Mouse (Mus musculus): ENCODE measurements at regions not wholly inside any gene's neighbourhood (a gene's known extent, or its start where the extent isn't known, plus 50 kb on each side); places are given as distances from the start of the nearest gene placed in this dataset.

DNA sequence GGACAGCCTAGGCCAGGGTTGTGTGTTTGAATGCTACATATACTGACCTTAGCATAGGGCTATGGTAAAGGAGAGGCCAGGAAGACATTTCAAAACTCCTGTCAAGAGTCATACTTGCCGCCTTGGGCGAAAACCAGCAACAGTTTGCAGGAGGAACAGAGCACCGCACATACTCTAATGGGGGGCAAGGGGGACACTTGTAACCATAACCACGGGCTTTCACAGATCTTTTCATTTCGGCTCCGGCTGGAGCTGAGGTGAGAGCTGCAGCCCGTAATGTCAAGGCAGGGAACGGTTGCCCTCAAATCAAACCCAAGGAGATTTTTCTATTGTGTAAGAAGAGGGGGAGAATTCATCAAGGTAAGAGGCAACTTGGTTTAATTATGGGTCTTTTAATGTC, 258.7 kb upstream of the Nt5e start:
- no peak for DNase-seq (ENCODE audit: low spot score)

DNA sequence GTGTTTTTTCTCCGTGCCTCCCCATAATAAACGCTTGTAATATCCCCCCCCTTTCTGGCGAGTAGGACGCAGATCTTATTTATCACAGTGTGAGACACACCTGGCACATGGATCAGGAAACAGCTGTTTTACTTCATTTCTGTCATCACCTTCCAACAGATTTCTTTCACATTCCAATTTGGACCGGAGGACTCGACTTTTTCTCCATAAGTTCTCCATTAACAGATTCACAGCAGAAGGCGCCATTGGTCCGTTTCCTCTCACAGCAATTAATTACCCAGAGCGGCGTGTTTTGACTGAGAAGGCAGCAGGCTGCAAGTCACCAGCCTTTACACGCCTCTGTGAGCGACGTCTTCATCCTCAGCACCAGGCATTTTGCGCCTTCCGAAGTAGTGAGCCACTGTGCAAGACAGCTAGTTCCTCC, 258.1 kb upstream of the Nt5e start:
- no peak for DNase-seq (ENCODE audit: low spot score)

DNA sequence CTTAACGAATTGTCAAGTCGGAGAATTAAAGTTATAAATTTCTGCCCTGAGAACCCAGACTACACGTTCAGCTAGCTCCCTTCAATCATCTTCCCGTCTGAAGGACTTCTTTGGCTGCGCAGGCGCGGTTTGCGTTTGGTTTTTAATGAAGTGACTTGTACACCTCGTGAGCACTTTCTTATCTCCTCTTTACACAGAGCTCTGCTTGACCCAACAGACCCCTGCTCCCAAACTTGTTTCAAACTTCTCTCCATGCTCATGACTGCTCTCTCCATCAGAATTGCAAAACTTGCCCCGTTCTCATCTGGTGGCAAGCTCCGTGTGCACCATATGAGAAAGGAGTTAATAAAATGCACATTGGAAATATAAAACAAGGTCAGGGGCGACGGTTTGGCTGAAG, 257.2 kb upstream of the Nt5e start:
- no peak for DNase-seq (ENCODE audit: low spot score)

DNA sequence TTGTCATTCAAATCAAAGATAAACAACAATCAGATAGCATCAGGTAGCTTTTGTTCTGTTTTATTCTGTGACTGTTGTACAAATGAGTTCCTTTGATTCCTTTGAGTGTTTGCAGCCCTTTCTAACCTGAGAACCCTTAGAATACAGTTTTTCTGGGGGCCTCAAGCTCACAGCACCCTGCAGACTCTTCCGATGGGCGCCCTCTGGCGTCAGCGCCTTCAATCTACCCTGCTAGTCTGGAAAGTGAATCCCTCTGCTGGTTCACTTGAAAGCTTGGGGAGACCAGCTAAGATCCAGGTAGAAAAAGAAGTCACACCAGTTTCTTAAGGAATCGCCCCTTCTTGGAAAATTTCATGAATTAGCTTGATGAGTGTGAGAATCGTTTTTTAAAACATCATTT, 253.8 kb upstream of the Nt5e start:
- DNase-seq (ENCODE audit: low spot score), result no peak

DNA sequence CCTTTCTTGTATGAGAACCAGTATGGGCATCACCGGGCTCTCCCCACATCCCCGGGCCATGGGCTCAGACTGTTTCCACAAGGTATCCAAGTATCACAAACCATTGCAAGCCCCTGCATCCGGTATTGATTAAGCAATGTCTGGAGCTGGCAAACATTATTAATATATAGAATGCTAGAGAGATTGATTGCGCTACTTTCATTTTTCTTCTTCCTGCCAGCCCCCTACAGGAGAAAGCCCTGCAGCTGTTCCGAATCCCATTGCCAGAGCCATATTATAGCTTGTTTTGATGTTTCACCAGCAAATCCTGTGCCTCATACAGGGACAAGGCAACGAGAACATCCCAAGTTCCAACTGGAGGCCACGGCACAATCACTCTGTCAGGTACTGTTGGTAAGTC, 253.4 kb upstream of the Nt5e start:
- DNase-seq (ENCODE audit: low spot score), result no peak

DNA sequence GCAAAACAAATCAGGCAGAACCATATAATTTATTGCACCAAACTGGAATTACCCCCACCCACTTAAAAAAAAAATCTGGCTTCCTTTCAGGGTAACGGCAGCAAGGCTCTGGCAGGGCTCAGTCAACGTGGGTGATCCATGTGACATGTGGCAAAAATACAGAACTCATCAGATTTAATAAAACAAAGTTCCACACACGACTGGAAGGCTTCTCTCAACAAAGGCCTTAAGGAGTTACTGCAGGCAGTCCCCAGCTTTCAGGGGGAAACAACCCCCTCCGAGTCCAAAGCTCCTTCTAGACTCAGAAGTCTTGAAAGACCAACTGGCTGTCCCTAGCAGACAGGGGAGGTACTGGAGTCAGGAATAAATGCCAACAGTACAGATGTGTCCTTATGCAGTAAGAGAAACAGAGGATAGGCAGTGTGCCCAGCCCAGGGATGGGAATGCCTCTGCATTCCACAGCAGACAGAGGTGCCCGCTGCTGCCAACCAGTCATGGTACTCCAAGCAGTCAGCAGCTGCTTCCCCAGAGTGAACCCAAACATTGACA, 244.0 kb upstream of the Nt5e start:
- no peak for DNase-seq (ENCODE audit: low spot score)

DNA sequence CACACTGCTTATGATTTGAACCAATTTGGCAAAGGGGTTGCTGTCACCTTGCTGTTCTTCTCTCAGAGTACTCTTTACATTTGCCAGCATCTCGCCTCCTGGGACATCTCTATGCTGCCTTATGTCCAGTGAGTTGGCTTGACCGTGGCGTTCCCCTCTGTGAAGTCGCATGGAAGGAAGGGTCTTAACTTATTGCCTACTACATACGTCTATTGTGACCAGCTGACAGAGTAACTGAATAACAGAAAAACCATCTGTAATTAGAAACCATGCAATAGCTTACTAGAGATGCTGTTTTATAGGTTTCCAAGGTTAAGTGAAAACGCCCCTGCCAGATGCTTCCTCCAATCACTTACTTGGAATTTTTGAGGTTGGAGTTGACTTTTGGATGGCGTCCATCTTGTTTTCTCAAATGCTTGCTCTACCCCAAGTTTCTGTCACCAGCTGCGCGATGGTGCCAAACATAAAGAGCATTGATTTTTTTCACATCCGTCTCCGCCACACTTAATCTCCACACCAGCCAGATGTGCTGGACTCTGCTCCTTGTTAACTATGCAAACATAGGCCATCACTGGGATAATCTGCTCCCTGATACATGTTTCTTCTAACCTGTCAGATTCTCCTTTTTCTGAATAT, 241.7 kb upstream of the Nt5e start:
- DNase-seq (ENCODE audit: low spot score), result no peak

DNA sequence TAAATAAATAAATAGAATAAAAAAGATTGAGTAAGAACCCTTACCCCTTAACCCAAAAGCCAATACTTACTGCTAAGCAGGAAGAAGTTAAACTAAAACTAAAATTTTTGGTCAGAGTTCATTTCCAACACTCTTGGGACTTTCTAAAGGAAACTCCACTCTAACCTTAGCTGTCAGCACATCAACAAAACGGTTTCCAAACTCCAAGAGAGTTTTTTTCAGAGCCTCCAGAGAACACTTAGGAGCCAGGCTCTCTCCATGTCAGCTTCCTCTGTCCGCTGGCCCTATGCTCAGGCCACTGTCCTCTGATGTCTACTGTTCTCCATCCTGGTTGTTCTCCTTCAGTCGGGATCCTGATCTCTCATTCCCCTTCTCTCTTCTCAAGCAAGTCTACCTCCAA, 241.1 kb upstream of the Nt5e start:
- no peak for DNase-seq (ENCODE audit: low spot score)

DNA sequence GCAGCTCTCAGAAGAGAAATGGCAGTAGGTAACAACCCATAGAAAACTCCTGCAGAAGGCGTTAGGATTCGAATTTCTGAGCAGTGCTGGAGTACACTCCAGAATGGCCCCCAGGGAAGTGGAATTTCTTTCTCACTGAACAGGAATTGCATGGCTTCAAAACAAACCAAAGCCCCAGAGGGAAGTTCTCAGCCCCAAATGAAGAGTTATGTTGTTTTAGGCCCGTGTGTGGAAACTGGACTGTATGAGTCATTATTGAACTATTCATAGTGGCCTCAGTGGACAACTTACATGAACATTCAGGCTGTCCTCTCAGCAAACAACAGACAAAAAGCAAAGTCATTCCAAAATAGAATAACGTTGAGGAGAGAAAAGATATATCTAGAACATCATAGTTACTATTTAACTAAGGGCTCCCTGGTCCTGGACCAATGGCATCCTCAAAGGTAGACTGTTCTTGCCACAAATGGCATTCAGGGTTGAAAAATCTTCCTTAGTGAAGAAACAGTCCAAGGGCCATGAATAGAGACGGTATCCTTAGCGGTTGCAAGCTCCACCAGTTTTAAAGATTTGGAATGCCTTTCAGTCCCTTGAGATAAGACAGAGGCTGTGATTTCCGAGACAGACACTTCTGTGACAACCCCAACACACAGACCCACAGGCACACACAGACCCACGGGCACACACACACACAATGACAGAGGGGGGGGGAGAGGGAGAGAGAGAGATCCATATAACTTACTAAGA, 235.0 kb upstream of the Nt5e start:
- DNase-seq (ENCODE audit: low spot score), result no peak

DNA sequence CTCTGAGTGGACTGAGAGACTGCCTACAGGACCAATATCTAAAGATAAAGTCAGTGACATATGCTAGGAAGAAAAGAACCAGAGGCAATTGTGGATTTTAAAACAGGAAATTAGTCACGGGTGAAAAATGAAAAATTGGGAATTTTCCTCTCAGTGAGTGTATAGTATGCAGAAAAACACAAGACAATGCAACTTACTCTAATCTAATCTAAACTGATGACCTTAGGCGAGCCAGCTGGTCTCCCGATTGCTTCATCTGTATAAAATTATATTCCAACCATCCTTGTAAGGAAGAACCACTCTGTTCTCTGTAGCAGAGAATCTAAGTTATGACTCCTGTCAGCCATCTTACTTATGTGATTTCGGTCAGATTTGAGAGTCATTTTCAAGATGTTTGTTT, 234.4 kb upstream of the Nt5e start:
- DNase-seq (ENCODE audit: low spot score), result no peak

DNA sequence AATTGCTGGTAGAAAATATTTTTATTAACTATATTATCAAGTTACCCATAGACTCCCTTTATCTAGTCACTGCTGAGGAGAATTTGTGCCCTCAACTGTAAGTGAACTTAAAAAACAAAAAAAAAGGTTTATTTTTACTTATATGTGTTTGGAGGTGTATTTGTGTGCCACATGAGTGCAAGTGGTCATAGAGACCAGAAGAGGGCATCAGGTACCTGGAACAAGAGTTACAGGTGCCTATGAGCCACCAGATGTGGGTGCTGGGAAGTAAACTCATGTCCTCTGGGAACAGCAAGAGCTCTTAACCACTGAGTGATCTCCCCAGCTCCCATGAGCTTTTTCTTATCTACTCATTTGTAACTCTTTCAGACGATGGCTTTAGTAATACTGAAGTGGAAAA, 213.9 kb upstream of the Nt5e start:
- DNase-seq (ENCODE audit: low spot score), result no peak

DNA sequence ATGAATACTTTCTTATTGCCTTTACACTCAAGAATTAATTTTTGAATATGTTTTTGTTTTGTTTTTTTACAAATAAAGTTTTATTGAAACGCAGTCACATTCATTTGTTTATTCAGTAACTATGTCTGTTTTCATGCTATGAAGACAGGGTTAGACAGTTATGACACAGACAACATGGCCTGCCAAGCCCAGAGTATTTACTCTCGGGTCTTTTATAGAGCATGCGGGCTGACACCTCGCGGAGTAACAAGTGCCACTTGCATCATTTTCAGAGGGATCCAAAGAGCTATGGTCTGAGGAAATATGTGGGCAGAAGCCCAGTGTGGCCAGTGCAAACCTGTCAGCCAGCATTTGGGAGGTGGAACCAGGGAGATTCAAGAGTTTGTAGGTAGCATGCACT, 206.5 kb upstream of the Nt5e start:
- no peak for DNase-seq (ENCODE audit: low spot score)

DNA sequence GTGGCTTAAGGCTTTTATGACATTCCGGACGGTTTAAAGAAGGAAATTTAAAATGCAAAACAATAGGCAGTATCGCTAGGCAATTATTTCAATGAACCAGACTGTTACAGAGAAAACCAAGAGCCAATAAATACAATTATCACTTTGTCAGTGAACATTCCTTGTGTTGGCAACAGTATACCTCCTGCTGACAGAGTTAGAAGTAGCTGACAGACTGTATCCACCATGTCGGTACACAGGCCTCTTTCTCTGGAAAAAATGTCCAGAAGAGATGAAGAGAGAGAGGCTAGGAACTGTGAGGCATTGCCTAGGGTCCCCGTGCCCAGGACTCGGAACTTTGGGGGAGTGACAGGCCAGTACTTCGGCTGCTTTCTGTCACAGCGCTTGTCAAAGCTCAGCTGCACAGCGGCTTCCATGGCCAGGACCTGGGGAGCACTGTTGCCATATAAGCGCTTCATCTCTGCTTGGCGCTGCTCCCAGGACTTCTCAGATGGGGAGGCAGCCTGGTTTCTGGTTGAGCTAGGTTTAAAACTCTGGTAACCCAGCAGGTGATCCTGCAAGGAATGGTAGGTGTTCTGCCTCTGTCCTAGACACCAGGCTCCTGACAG, 205.9 kb upstream of the Nt5e start:
- no peak for DNase-seq (ENCODE audit: low spot score)

DNA sequence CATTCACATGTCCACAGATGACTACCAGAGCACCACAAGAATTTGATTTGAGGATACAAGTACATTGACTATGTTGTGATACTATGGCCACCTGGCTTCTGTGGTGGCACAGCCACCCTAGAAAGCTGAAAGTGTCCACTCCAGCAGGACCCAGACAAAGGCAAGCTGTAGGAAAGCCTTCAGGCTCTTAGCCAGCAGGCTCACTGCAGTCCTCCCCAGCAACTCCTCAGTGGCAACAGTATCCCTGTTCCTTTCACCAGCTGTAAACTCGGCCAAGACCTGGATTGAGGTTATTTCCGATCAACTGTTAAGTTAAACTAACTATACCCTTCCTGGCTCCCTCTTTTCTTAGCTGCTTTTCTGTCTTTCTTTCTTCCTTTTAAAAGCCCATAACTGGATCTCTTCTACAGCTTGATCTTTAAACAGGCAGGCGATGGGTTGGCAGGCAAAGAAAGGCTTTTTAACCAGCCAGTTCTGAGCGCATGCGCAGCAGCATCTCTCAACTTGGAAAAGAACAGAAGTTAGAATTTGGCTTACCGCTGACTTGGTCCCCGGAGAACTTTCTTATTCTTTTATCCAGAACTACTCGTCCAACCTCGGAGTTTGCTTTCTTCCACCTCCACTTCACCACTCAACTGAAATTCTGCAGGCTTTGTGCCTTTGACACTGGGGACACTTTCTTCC, 202.5 kb upstream of the Nt5e start:
- DNase-seq (ENCODE audit: low spot score), result no peak

DNA sequence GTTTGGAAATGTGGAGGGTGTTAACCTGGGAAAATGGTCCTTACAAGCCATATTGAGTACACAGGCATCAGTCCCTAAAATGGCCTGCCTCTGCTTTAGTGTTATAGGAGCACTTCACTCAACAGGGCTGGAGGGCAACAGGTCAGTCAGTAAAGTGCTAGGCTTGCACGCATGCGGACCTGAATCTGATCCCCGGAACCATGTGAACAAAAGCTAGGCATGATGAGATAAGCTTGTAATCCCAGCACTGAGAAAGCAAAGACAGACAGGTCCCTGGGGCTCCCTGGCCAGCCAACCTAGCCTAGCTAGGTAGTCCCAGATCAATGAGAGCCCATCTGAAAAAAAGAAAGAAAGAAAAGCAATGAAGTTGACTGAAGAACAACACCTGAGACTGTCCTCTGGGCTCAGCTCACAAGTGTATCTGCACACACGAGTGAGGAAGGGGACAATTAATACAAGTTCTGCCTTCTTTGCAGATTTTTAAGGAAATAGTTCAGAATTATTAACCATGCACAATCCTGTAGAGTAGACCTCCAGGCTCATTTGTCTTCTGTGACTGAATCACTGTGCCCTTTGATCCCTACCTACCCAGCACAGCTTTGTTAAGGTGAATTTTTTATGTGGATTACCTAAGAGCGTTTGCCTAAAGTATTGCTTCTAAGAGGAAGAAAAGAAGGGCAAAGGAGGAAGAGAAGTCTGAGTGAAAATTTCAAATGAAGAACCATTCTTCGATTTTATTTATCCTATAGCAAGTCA, 163.8 kb upstream of the Nt5e start:
- no peak for DNase-seq (ENCODE audit: low spot score)

DNA sequence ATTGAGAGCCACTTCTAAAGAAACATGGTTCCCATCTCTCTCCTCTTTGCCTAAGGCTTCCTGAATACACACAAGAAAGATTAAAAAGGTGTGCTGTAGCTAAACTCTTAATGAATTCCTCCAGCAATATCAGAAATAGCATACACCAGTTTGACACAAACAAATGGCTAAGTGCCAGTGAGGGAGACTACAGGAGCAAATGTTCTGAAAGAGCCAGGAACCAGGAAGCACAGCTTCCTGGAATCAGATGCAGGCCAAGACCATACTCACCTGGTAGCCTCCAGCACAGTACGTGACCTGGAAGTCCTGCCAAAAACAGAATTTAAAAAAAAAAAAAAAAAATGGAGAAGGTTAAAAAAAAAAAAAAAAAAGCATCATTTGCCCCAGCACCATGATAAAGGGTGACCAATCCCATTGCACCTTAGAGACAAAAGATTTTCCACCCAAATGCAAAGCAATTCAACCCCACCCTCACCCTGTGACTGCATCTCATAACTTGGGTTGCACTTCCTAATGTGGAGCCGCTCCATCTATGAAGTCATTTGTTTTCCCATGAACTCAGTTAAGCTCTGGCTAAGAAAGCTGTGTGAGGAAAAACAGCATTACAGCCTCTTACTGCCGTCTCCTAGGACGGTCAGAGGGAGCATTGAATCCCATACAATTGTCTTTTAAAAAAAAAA, 149.3 kb upstream of the Nt5e start:
- no peak for DNase-seq (ENCODE audit: low spot score)

DNA sequence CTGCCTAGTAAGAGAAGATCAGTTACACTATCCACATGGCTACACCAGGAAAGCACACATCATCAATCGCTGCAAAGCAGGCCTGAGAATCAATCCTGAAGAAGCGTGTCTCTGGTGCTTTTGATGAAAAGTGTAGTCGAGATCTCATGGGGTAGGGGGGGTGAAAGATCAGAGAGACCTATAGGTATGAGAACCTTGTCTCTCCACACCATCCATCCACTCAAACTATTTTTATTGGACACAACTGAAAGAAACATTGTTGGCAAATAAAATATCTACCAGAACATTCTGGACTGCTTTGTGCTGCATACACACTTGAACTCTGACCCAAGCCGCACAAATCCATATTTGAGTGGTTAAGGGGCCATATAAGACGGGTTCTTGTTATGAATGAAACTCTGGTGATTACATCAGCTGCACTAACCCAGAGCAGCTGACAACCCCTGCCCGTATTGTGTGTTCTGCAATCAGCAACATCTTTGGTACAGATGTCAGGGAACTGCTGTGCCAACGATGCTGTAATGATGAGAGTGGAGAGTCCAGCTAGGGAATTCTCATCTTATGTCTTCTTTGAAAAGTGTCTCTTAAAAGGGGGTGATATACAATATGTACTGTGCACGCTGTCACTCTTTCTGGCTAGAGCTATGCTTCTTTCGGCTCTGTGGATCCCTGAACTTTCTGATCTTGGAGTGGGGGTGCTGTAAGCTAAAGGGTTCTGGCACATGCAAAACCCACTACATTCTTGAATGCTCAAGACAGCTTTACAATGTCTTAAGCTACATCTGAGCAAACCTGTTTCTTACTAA, 145.6 kb upstream of the Nt5e start:
- DNase-seq (ENCODE audit: low spot score), result no peak

DNA sequence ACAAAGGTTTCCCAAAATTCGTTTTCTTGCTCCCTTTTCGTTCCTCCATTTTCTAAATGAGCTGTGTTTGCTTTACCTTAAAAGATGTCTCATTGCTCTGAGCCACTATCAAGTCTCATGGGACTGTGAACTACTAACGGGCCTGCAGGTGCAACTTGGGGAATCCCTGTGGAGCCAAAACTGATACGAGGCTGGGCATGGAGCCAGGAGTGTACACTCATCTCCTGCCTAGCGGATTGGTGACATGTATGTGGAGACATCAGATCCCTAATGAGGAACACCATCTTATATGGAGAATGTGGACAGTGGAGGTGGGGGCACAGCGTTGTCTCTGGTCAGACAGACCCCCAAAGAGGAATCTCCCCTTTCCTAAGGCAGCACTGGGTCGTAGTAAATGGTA, 119.6 kb upstream of the Nt5e start:
- no peak for DNase-seq (ENCODE audit: low spot score)

DNA sequence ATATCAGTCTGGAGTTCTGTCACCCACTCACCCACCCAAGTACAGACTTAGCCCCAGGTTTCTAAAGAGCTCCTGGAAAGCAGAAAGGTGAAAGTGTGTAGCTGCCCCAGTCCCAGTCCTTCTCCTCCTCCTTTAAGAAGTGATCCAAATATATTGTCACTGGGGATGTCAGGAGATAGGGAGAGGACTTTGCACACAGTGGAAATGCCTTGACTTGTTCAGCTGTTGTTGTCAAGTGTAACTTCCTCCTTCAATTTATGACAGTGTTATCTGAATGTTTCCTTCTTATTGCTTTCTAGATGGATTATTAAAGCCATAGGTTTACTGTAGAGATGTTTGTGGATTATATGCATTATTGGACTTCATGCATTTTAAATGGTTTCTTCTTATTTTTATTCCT, 119.0 kb upstream of the Nt5e start:
- no peak for DNase-seq (ENCODE audit: low spot score)

DNA sequence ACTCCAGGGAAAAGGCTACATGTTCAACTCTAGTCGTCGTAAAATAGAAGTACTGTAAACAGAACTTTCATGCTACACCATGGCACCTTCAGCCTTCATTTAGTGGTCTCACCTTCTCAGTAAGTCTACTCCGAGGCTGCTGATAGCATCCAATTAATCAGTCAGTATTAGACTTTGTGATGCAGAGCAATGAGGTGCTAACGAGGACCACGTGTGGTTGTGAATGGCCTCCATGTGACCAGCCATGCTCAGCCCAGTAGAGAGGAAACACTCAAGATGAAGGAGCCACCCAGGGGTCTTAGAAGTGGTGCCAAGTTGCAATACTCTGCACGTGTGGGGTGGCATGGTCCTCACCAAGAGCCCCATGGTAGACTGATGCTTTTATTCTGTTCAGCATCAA, 112.2 kb upstream of the Nt5e start:
- no peak for DNase-seq (ENCODE audit: low spot score)

DNA sequence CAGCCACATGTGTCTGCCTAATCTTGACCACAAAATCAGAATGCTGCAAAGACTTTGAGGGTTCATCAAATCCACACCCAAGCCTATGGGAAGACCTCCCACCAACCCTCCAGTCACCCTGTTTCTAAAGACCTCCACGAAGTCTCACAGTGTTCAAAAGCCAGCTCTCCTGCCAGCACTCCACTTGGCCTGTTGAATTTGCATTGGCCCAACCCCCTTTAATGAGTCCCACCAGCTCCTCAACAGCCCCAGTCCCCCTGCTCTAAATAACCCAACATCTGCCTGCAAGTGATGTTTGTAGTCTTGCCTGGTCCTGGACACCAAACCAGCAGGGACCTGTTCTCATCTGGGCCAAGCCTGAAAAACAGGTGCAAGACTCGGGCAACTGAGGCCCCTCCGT, 106.6 kb upstream of the Nt5e start:
- DNase-seq (ENCODE audit: low spot score), result no peak
